Mouse (Mus musculus) bone marrow macrophage, adult 2 months (primary cell): ENCODE measurements around the gene Gm10320. TPM values are rescaled to one million over a fixed set of nuclear protein-coding genes. Genes with fewer than 3 reads are reported as not detected.

ENCODE experiments used
- H3K27ac ChIP-seq: 2 replicates; pipeline ENCODE4 v1.5.1; 2012; ENCODE audit warnings: low read depth, low read length; ENCODE audit not compliant: insufficient read depth
- H3K4me1 ChIP-seq: 2 replicates; pipeline ENCODE4 v1.6.1; 2012; ENCODE audit warnings: low read length; ENCODE audit not compliant: control insufficient read depth, insufficient read depth
- H3K4me3 ChIP-seq: 2 replicates; pipeline ENCODE4 v1.5.1; 2012; ENCODE audit warnings: mild to moderate bottlenecking, low read length, moderate library complexity; ENCODE audit not compliant: insufficient read depth
- CTCF ChIP-seq: IDR thresholded peaks from 2 replicates; pipeline ENCODE4 v1.5.1; 2012; ENCODE audit warnings: low read depth, mild to moderate bottlenecking, low read length, moderate library complexity
- POLR2A ChIP-seq: IDR thresholded peaks from 2 replicates; pipeline ENCODE4 v1.6.1; 2012; ENCODE audit warnings: mild to moderate bottlenecking, low read depth, low read length, borderline replicate concordance
- polyA plus RNA-seq: library from polyadenylated mRNA; stranded (reverse); fragments of >200 nt; gene quantifications from 2 replicates; pipeline ENCODE4 v1.2.4, GENCODE M21; 2012; ENCODE audit not compliant: missing spikeins, insufficient read depth, insufficient read length

The Gm10320 gene
- polyA plus RNA-seq, 1 experiment = 7.6 TPM

DNA sequence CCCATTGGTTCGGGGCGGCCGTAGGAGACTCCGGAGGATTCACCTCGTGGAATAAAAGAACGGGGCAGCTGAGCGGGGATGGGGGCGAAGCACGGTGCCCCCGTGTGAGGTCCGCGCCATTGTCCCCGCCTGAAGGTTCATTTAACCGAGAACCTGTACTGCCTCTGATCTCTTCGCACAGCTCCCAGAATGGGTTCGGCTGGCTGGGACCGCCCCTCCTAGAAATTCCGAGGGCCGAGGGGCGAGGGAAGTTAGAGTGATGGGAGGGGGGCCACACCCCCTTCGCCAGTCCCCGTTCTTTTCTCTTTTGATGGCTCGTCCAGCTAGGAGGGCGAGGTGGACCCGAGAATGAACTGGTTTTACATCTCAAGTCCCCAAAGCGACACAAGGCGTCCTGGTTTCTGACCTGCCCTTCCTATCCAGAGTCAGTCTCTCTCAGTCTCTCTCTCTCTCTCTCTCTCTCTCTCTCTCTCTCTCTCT, 12.4 kb upstream of the Gm10320 start:
- no peaks in the 10 kb centered on the region for H3K4me1 ChIP-seq
- TF ChIP-seq POLR2A (no peak), CTCF (no peak)
- H3K27ac ChIP-seq = no peak overlapping the region
- no peak overlapping the region for H3K4me3 ChIP-seq

DNA sequence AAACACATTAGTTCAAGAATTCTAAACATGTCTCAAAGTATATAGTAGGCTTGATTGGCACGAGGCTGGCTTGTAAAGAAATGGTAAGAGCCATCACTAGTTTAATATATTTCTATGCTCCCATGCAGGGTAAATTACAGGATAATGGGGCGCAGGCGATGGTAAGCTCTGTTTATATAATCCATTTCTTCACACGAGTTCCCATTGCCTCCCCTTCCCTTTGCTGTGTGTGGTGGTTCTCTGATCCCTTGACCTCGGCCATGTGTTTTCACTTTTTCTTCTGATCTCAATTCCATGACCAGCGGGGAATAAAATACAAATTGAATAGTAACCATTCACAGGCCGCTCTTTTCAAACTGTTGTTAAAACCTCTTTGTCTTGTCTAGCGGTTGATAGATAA, 11.8 kb upstream of the Gm10320 start:
- Histone ChIP-seq H3K27ac (no peak overlapping the region), H3K4me3 (no peak overlapping the region), H3K4me1 (no peaks in the 10 kb centered on the region)
- TF ChIP-seq CTCF (no peak), POLR2A (no peak)

DNA sequence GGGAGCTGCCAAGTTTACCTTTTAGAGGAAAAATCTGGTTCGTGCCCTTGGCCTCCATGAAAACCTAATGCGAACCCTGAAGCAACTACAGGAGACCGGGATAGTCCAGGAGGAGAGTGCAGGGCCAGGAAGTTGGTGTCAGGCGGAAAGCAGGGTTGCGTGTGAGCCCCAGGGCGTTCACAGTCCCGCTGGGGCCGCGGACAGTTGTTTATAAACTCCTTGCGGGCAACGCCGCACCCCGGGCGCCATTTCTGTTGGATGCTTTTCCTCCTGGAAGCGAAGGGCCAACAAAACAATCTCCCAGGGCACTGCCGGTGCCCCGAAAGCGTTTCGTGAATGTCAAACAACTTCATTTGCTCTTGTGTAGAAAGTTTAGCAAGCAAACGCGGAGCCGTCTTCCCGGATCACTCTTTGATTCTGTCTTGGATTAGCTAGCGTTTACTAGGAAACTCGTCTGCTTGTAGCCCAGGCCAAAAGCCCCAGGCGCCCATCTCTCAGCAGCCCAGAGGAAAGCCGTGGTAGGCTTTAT, 11.1 kb upstream of the Gm10320 start:
- Histone ChIP-seq H3K27ac (no peak overlapping the region), H3K4me3 (no peak overlapping the region)

DNA sequence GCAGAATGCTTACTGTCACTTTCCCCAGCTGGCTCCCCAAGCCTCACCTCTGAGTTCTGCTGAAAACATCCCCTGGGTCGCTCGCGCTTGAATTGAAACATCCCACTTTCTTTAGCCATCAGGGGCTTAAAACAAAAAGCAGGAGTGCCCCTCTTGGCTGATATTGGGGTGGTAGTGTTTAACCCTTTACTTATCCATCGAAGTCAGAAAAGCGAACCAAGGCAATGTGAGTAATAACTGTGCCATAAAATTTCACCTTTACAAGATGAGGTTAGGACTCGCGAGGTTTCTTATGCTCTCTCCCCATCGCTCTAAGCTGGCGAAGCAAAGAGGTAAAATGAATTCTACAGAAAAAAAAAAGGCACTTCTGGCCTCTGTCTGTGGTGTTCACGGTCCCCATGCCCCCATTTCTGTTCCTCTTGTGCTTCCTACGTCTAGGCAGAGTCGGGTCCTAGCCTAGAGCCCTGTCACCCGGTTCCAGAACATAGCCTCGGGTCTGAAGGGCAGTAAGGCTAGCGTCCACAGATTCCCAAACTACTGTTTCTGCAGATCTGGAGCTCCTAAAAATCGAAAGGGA, 10.5 kb upstream of the Gm10320 start:
- TF ChIP-seq POLR2A = no peak
- no peak for TF ChIP-seq CTCF
- no peak overlapping the region for H3K4me3 ChIP-seq
- H3K27ac ChIP-seq = no peak overlapping the region

More for the DNA sequence above, 11.1 kb upstream of the Gm10320 start:
- TF ChIP-seq POLR2A (no peak), CTCF (no peak)
- no peaks in the 10 kb centered on the region for H3K4me1 ChIP-seq

DNA sequence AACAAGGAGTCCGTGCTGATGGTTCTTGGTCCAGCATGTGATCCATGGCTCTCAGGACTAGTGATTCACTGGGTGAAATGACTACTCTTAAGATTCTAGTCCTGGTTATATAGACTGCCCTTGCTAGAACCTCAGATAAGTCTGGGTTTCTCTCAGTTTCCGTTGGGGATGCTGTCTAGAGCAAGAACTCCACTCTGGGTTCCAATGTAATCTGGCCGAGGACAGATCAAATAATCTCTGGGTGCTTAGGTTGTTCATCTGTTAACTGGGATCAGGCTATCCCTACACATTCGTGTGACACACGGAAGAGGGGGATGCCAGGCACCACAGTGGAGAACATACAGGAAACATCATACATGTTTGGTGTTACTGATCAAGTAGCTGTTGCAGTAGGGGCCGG, 9.5 kb upstream of the Gm10320 start:
- no peaks in the 10 kb centered on the region for H3K4me1 ChIP-seq
- no peak overlapping the region for H3K27ac ChIP-seq
- TF ChIP-seq POLR2A (no peak), CTCF (no peak)
- no peak overlapping the region for H3K4me3 ChIP-seq

More for the DNA sequence above, 10.5 kb upstream of the Gm10320 start:
- H3K4me1 ChIP-seq = no peaks in the 10 kb centered on the region

DNA sequence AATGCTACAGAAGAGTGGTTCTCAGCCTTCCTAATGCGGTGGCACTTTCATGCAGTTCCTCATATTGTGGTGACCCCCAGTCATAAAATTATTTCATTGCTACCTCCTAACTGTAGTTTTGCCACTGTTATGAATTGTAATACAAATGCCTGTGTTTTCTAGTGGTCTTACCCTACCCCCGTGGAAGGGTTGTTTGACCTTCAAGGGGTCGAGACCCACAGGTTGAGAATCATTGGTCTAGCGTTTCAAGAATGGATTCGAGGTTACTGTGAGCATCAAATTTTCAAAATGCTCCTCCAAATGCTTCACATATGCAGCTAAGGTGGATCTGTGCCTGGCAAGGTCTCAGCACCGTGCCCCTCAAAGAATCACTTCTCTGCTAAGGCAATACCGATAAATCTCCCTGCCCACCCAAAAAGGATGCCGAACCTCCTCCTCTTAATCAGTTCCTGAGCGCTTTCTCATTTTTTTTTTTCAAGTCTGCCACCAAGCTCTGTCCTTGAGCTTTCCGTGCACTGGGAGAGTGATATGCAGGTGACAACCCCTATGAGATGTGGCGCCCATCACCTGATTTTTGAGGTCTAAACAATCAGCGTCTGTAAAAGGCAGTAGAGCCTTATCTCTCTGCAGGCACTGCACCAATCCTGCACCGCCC, 8.8 kb upstream of the Gm10320 start:
- Histone ChIP-seq H3K27ac (no peak overlapping the region), H3K4me3 (no peak overlapping the region), H3K4me1 (no peaks in the 10 kb centered on the region)
- TF ChIP-seq POLR2A = no peak
- no peak for TF ChIP-seq CTCF

DNA sequence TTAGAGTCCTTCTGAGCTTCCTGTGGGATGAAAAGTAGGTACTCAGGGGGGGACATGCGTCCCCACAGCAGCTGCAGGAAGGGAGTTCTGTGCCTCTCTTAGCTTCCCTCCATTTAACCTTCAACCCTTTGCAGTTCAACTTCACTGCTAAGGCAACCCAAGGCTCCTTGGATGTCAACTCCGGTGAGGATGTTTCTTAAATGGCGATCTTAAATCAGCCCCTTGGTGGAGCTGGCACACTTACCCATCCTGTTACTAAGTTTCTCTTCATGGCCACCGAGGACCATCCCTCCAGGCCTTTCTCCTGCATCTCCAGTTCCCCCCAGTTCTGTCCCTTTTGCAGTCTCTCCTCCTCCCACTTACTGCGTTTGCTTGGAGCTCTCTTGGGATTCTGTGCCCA, 6.8 kb upstream of the Gm10320 start:
- TF ChIP-seq POLR2A = no peak
- TF ChIP-seq CTCF = no peak
- H3K27ac ChIP-seq = no peak overlapping the region
- no peaks in the 10 kb centered on the region for H3K4me1 ChIP-seq
- H3K4me3 ChIP-seq = no peak overlapping the region

DNA sequence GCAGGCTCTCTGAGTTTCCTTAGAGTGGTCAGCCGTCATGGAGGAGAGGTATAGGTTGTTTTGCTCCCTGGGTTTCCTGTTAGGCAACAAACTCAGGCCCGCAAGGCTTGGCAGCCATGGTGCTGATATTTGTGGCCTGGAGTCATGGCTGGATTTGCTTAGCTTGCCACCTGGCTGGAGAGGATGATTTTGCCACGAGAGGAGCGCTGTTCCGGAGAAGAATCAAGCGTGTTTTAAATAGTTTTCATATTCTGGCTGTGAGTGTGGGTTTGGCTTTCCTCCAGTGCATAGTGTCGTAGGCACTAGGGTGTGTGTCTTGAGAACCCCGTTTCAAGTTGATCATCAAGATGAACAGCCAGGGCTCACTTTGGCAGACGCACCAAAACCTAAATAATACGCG, 6.3 kb upstream of the Gm10320 start:
- Histone ChIP-seq H3K4me1 (no peaks in the 10 kb centered on the region), H3K4me3 (no peak overlapping the region), H3K27ac (no peak overlapping the region)
- TF ChIP-seq POLR2A (no peak), CTCF (no peak)

DNA sequence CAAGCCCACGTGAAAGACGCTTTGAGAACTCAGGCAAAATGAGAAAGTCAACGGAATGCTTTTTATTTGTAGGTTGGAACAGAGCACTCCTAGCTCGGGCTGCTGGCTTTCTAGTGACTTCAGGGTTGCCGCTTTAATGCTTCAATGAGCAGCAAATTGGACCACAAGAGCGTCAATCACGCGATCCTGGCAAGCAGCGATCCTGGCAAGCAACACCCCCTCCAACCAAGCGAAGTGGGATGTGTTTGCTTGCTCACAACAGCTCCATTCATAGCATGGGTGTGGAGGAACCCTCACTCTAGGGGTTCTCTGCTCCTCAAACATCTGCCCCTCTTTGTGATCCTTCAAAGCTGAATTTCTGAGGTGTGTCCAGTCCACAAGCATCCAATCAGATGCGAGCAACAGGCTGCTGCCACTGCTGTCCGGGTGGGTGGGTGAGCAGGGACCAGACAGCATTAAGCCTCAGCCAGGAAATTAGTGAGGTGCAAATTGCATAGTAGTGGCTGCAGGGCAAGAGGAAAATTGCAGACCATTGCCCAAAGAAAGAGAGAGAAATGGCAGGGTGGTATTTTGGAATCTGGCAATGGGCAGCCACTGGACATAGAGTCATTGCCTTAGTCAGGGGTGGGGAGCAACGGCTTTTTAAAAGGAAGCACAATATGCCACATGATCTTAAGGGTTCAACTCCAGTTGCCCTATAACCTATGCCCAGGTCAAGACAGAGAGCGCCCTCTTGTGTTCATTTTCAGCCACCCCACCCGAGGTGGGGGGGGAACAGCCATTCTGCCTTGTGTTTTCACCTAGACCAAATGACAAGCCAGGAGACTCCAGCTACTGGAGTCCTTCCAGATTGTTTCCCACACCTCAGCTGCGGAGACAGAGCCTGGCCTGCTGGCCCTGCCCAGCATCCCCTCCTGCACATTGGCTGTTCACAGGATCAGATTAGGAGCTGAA, 5.4 kb upstream of the Gm10320 start:
- no peak for TF ChIP-seq POLR2A
- H3K27ac ChIP-seq = no peak overlapping the region
- no peaks in the 10 kb centered on the region for H3K4me1 ChIP-seq
- no peak overlapping the region for H3K4me3 ChIP-seq

DNA sequence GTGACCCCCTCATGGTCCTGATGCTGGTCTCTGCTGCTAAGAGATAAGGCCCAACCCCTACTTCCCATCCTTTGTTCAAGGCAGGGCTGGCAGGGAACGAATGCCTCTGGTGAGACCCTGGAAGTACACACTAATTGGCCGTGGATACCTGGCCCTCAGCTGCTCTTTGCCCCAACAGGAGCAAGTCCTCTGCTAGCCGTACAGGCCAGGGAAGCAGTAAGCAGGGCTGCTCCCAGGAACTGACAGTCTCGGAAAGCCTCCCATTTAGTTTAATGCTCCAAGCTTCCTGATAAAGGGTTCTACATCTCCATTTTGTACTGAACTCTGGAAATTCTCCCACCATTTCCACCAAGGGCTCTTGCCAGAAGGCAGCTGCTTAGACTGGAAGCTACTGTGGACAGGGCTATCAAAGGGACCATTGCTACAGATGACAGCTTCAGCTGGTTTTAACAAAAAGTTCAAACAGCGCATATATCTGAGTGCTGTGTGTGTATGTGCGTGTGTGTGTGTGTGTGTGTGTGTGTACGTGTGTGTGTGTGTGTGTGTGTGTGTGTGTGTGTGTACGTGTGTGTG, 2.8 kb upstream of the Gm10320 start:
- no peaks in the 10 kb centered on the region for H3K4me1 ChIP-seq
- no peak overlapping the region for H3K4me3 ChIP-seq
- H3K27ac ChIP-seq = no peak overlapping the region
- TF ChIP-seq CTCF (no peak), POLR2A (no peak)
